15 mouse cellular contexts compared by ENCODE assay signal in genomic region chr8:96393024-96393423, GRCm38 (mm10).
DNase-seq lines count a peak whose midpoint lies in the region; ATAC-seq lines count a peak whose summit lies in the region.
"Had no signal": no experiment of that assay in that cellular context is flagged by ENCODE, and none has a peak within 500 bp of the region (broad histone marks: within the 10 kb centered on the region; RNA-seq: fewer than 3 reads in every experiment).

No protein-coding gene starts in this region.

- intact Hi-C loops in left cerebral cortex, postnatal 4 days (cut with DNase I): no loop called here

- H3K36me3 ChIP-seq in forebrain, embryonic 13.5 days (ENCODE audit: poor library complexity, severe bottlenecking): no peaks in the 10 kb centered on the region
- H3K36me3 ChIP-seq in forebrain, embryonic 11.5 days (ENCODE audit: control insufficient read depth, insufficient read depth, low read length): no peaks in the 10 kb centered on the region
- no peaks in the 10 kb centered on the region for H3K36me3 ChIP-seq in midbrain, embryonic 14.5 days (ENCODE audit: control insufficient read depth, insufficient read depth, low read length)
- no peaks in the 10 kb centered on the region for H3K36me3 ChIP-seq in midbrain, embryonic 16.5 days (ENCODE audit: control insufficient read depth, insufficient read depth, low read length)

- H3K27me3 ChIP-seq in forebrain, embryonic 13.5 days: no peaks in the 10 kb centered on the region
- no peaks in the 10 kb centered on the region for H3K27me3 ChIP-seq in forebrain, embryonic 11.5 days (ENCODE audit: control insufficient read depth, insufficient read depth, low read length)
- no peaks in the 10 kb centered on the region for H3K27me3 ChIP-seq in midbrain, embryonic 14.5 days (ENCODE audit: control insufficient read depth, insufficient read depth, low read length)
- no peaks in the 10 kb centered on the region for H3K27me3 ChIP-seq in midbrain, embryonic 16.5 days (ENCODE audit: control insufficient read depth, insufficient read depth, low read depth, low read length)
- H3K27me3 ChIP-seq: Patski had no signal

- H3K9ac ChIP-seq in forebrain, embryonic 13.5 days: no peak overlapping the region
- no peak overlapping the region for H3K9ac ChIP-seq in forebrain, embryonic 11.5 days (ENCODE audit: low read length)
- no peak overlapping the region for H3K9ac ChIP-seq in midbrain, embryonic 14.5 days (replicated peaks; ENCODE audit: low read length)
- H3K9ac ChIP-seq in midbrain, embryonic 16.5 days (ENCODE audit: low read depth, low read length): no peak overlapping the region

- H3K4me3 ChIP-seq in forebrain, embryonic 13.5 days: no peak overlapping the region
- H3K4me3 ChIP-seq in forebrain, embryonic 11.5 days (ENCODE audit: low read depth, low read length): no peak overlapping the region
- H3K4me3 ChIP-seq in midbrain, embryonic 14.5 days (replicated peaks; ENCODE audit: low read depth, low read length): no peak overlapping the region
- H3K4me3 ChIP-seq in midbrain, embryonic 16.5 days (ENCODE audit: low read depth, low read length): no peak overlapping the region
- H3K4me3 ChIP-seq: heart, adult 2 months had no signal

- H3K27ac ChIP-seq in forebrain, embryonic 13.5 days: no peak overlapping the region
- no peak overlapping the region for H3K27ac ChIP-seq in forebrain, embryonic 11.5 days (ENCODE audit: low read depth, low read length)
- no peak overlapping the region for H3K27ac ChIP-seq in midbrain, embryonic 14.5 days (replicated peaks; ENCODE audit: low read depth, low read length)
- H3K27ac ChIP-seq in midbrain, embryonic 16.5 days (ENCODE audit: low read length): no peak overlapping the region
- H3K27ac ChIP-seq: heart, adult 2 months; kidney, postnatal 0 days had no signal

- WGBS in forebrain, embryonic 13.5 days: 59% methylated on average over 4 of the region's 4 CpGs
- 77% methylated on average over 4 of the region's 4 CpGs for WGBS in forebrain, embryonic 11.5 days
- WGBS in midbrain, embryonic 14.5 days: 55% methylated on average over 4 of the region's 4 CpGs
- WGBS in midbrain, embryonic 16.5 days: 53% methylated on average over 4 of the region's 4 CpGs

- no peak overlapping the region for H3K4me2 ChIP-seq in forebrain, embryonic 13.5 days
- no peak overlapping the region for H3K4me2 ChIP-seq in forebrain, embryonic 11.5 days (ENCODE audit: low read depth, low read length, severe bottlenecking)
- no peak overlapping the region for H3K4me2 ChIP-seq in midbrain, embryonic 14.5 days (ENCODE audit: low read length)
- no peak overlapping the region for H3K4me2 ChIP-seq in midbrain, embryonic 16.5 days (ENCODE audit: low read length)

- ATAC-seq in forebrain, embryonic 13.5 days: peak; percentile 67
- no peak for ATAC-seq in forebrain, embryonic 11.5 days (replicated peaks; ENCODE audit: low FRiP score)
- no peak for ATAC-seq in midbrain, embryonic 14.5 days (ENCODE audit: low FRiP score, low TSS enrichment)
- ATAC-seq in midbrain, embryonic 16.5 days: no peak
- ATAC-seq: Patski had no signal

- no peak for DNase-seq in forebrain, embryonic 11.5 days (ENCODE audit: low spot score)
- DNase-seq in midbrain, embryonic 14.5 days: peak; percentile 31
- DNase-seq in frontal cortex, postnatal 14 days (ENCODE audit: low spot score in 2 of 2): peak; percentile 4 to 11
- DNase-seq in left cerebral cortex, postnatal 4 days: peak; percentile 33
- no peak for DNase-seq in lung, postnatal 36 days
- no peak for DNase-seq in urinary bladder, adult 2 months (ENCODE audit: low spot score)
- DNase-seq: adrenal gland, postnatal 10 days; heart, adult 2 months; heart, postnatal 4 days; lung, postnatal 10 days; thymus, postnatal 36 days had no signal

- no peaks in the 10 kb centered on the region for H3K4me1 ChIP-seq in forebrain, embryonic 13.5 days
- no peaks in the 10 kb centered on the region for H3K4me1 ChIP-seq in forebrain, embryonic 11.5 days (replicated peaks; ENCODE audit: control insufficient read depth, insufficient read depth, low read length)
- H3K4me1 ChIP-seq in midbrain, embryonic 14.5 days (ENCODE audit: control insufficient read depth, insufficient read depth, low read length): no peaks in the 10 kb centered on the region
- H3K4me1 ChIP-seq in midbrain, embryonic 16.5 days (ENCODE audit: control insufficient read depth, insufficient read depth, low read length): no peaks in the 10 kb centered on the region

- no peaks in the 10 kb centered on the region for H3K9me3 ChIP-seq in forebrain, embryonic 13.5 days (replicated peaks)
- no peaks in the 10 kb centered on the region for H3K9me3 ChIP-seq in forebrain, embryonic 11.5 days (ENCODE audit: control insufficient read depth, low read length)
- no peaks in the 10 kb centered on the region for H3K9me3 ChIP-seq in midbrain, embryonic 14.5 days (ENCODE audit: control insufficient read depth, low read length)
- H3K9me3 ChIP-seq in midbrain, embryonic 16.5 days (replicated peaks; ENCODE audit: control insufficient read depth, low read length, poor library complexity, severe bottlenecking): no peaks in the 10 kb centered on the region

Comparison
In these comparisons a context has a peak if more than half of its experiments do, and no peak if none do; other contexts are left out.
1. DNase-seq: peak in midbrain, embryonic 14.5 days (single experiment), frontal cortex, postnatal 14 days (2 of 2) and left cerebral cortex, postnatal 4 days (single experiment); none in forebrain, embryonic 11.5 days (single experiment), lung, postnatal 36 days (single experiment) and urinary bladder, adult 2 months (single experiment).